Mouse (Mus musculus) MEL (cell line): ENCODE data around the gene Dhh.

ENCODE experiments used
- BHLHE40 ChIP-seq: IDR thresholded peaks from 2 replicates; pipeline ENCODE4 v1.6.1; 2012; ENCODE audit warnings: low read depth, mild to moderate bottlenecking, inconsistent platforms, low read length, improper control_type of control experiment, borderline replicate concordance
- CHD2 ChIP-seq: IDR thresholded peaks from 2 replicates; pipeline ENCODE4 v1.6.1; 2011; ENCODE audit warnings: low read length, improper control_type of control experiment
- CTCF ChIP-seq, 3 experiments: IDR thresholded peaks in 2 of 3; conservative IDR thresholded peaks in 1 of 3; 2 replicates each; pipeline ENCODE4 v1.5.1; 2011 to 2012; ENCODE audit warnings: low read length in 3 of 3, low read depth in 2 of 3, mild to moderate bottlenecking in 2 of 3, improper control_type of control experiment in 1 of 3, inconsistent platforms in 1 of 3, mixed read lengths in 1 of 3, moderate library complexity in 1 of 3; ENCODE audit not compliant: control insufficient read depth in 1 of 3, insufficient read depth in 1 of 3, poor library complexity in 1 of 3, severe bottlenecking in 1 of 3
- MAFK ChIP-seq: IDR thresholded peaks from 2 replicates; pipeline ENCODE4 v1.6.1; 2011; ENCODE audit warnings: low read depth, mild to moderate bottlenecking, low read length, improper control_type of control experiment, borderline replicate concordance
- TCF12 ChIP-seq: IDR thresholded peaks from 2 replicates; pipeline ENCODE4 v1.6.1; 2014; ENCODE audit warnings: low read depth, mild to moderate bottlenecking, inconsistent platforms, low read length, improper control_type of control experiment, moderate library complexity
- ZNF384 ChIP-seq: IDR thresholded peaks from 2 replicates; pipeline ENCODE4 v1.6.1; 2012; ENCODE audit warnings: low read depth, mild to moderate bottlenecking, inconsistent platforms, low read length, improper control_type of control experiment

DNA sequence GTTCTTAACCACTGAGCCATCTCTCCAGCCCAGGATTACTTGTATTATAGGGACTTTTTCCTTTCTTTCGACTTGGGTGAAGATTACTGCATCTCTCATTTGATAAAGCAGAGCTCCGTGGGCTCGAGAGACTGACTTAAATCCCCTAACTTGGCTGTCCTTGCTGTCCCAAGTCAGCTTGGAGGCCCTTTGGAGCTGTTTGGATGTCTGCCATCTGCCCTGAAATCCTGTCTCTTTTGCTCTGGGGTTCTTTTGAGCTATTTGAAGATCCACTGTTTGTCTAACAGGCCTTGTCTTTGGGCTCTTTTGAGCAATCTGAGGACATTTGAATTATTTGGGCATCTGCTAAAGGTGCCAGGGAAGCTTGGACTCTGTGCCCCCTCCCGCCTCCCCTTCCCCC, 43.7 kb upstream of the Dhh start:
- TF ChIP-seq MAFK (no peak), CHD2 (no peak), TCF12 (no peak), ZNF384 (no peak), CTCF (IDR thresholded peaks at IDR 0.05 in 2 of 3, conservative IDR thresholded peaks at IDR 0.05 in 1 of 3; ENCODE audit: control insufficient read depth in 1 of 3, insufficient read depth in 1 of 3, low read depth in 2 of 3, low read length in 3 of 3, poor library complexity in 1 of 3, severe bottlenecking in 1 of 3) (no peak), BHLHE40 (no peak)
